Mouse (Mus musculus): ENCODE results near the gene Enam. TPM values are rescaled to one million over a fixed set of nuclear protein-coding genes. Genes with fewer than 3 reads are reported as not detected.

Enam gene
- polyA plus RNA-seq, 1 experiment = not detected

Other genes starting within 250 kb of the Enam start
- not detected in 2 replicates for gene Gm7714, start 219.1 kb upstream of the Enam start, polyA plus RNA-seq (2012; rRNA removed)
- gene Prol1, start 170.7 kb upstream of the Enam start, polyA plus RNA-seq (2012; rRNA removed) = not detected in 2 replicates
- gene Amtn, start 111.9 kb upstream of the Enam start, polyA plus RNA-seq (2012; rRNA removed) = not detected in 2 replicates
- gene Ambn, start 32.0 kb upstream of the Enam start, polyA plus RNA-seq (2012; rRNA removed) = not detected in 2 replicates
- 1.9 and 2.4 TPM in 2 replicates for gene Jchain, start 39.9 kb downstream of the Enam start, polyA plus RNA-seq (2012; rRNA removed)
- gene Utp3, start 66.5 kb downstream of the Enam start, polyA plus RNA-seq (2012; rRNA removed) = 9.4 and 12.9 TPM in 2 replicates
- 5.2 and 6.7 TPM in 2 replicates for gene Rufy3, start 77.1 kb downstream of the Enam start, polyA plus RNA-seq (2012; rRNA removed)
- gene Grsf1, start 188.2 kb downstream of the Enam start, polyA plus RNA-seq (2012; rRNA removed) = 29.9 and 36.8 TPM in 2 replicates
- gene Mob1b, start 232.9 kb downstream of the Enam start, polyA plus RNA-seq (2012; rRNA removed) = 5.4 and 7.0 TPM in 2 replicates